Mouse (Mus musculus) bone marrow, adult 2 months (tissue): ENCODE data around the gene Usp19.

Experiments used
- CTCF ChIP-seq: fragments of 200-500 bp; IDR thresholded peaks from 2 replicates; pipeline ENCODE4 v1.5.1; 2011; ENCODE audit warnings: low read length, control low read depth; ENCODE audit not compliant: control insufficient read depth, insufficient read depth
- POLR2A ChIP-seq: fragments of 200-500 bp; IDR thresholded peaks from 2 replicates; pipeline ENCODE4 v1.6.1; 2011; ENCODE audit warnings: low read depth, mild to moderate bottlenecking, control low read depth, low read length, borderline replicate concordance; ENCODE audit not compliant: control insufficient read depth

- no peak for TF ChIP-seq POLR2A
- no peak for TF ChIP-seq CTCF
Observed at GRCm38 (mm10) chr9:108499943-108500342, 9.5 kb downstream of the Usp19 start.
